Comparison of ENCODE assay signal across 7 mouse cellular contexts in the genomic region with DNA sequence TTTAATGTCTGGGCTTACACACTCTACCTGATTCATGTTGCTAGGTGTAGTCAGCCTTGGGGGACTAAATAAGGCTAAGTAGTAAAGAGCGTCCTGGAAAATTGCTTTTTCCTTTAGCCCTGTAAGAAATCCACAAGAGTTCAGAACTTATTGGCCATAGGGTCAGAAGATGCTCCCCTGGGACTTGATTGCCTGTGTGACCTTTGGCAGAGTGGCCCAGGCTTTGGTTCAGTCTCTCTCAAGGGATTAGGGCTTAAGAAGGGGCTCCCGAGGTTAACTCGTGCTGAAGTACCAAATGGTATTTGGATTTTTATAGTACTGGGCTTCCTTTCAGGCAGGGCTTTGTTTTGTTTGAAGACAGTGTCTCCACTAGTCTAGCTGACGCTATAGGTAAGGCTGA. TPM values are rescaled to one million over a fixed set of nuclear protein-coding genes. Genes with fewer than 3 reads are reported as not detected.
DNase-seq lines count a peak whose midpoint lies in the region; ATAC-seq and TF ChIP-seq lines count a peak whose summit lies in the region.

No protein-coding gene starts in this region.

- TF ChIP-seq EP300 in liver, postnatal 0 days (IDR thresholded peaks at IDR 0.05; ENCODE audit: low read depth): no peak

- H3K36me3 ChIP-seq in hindbrain, embryonic 13.5 days: peaks cover 28% of the 10 kb centered on the region
- peaks cover 35% of the 10 kb centered on the region for H3K36me3 ChIP-seq in hindbrain, embryonic 10.5 days
- H3K36me3 ChIP-seq in forebrain, embryonic 15.5 days: peaks cover 13% of the 10 kb centered on the region
- peaks cover 20% of the 10 kb centered on the region for H3K36me3 ChIP-seq in liver, postnatal 0 days (replicated peaks; ENCODE audit: insufficient read depth, low read length)

- no peak for TF ChIP-seq CTCF in bone marrow macrophage, adult 2 months (IDR thresholded peaks at IDR 0.05; ENCODE audit: low read depth, low read length)
- no peak for TF ChIP-seq CTCF in liver, postnatal 0 days (IDR thresholded peaks at IDR 0.05; ENCODE audit: low read depth)

- peak overlapping the region; percentile 97; the same call in 1 of the 2 replicates for H3K4me3 ChIP-seq in hindbrain, embryonic 13.5 days
- H3K4me3 ChIP-seq in hindbrain, embryonic 10.5 days: no peak overlapping the region
- peak overlapping the region; percentile 27 for H3K4me3 ChIP-seq in bone marrow macrophage, adult 2 months (ENCODE audit: insufficient read depth, low read length)
- no peak overlapping the region for H3K4me3 ChIP-seq in forebrain, embryonic 15.5 days
- peak overlapping the region; percentile 88 for H3K4me3 ChIP-seq in liver, postnatal 0 days (ENCODE audit: low read depth, low read length)

- H3K4me2 ChIP-seq in hindbrain, embryonic 13.5 days: peak overlapping the region; percentile 84
- 0 out of 2 replicates have a peak overlapping the region, but pooled peaks have one; percentile 97 for H3K4me2 ChIP-seq in forebrain, embryonic 15.5 days (replicated peaks)
- peak overlapping the region; percentile 96 for H3K4me2 ChIP-seq in liver, postnatal 0 days (ENCODE audit: low read depth, low read length)

- TF ChIP-seq POLR2A in bone marrow macrophage, adult 2 months (IDR thresholded peaks at IDR 0.05; ENCODE audit: borderline replicate concordance, low read depth, low read length): no peak

- H3K27me3 ChIP-seq in hindbrain, embryonic 13.5 days: no peaks in the 10 kb centered on the region
- H3K27me3 ChIP-seq in hindbrain, embryonic 10.5 days (ENCODE audit: insufficient read depth, poor library complexity, severe bottlenecking): no peaks in the 10 kb centered on the region
- no peaks in the 10 kb centered on the region for H3K27me3 ChIP-seq in forebrain, embryonic 15.5 days
- H3K27me3 ChIP-seq in liver, postnatal 0 days (ENCODE audit: insufficient read depth, low read length): no peaks in the 10 kb centered on the region

- peaks cover 20% of the 10 kb centered on the region for H3K4me1 ChIP-seq in hindbrain, embryonic 13.5 days (replicated peaks)
- peaks cover 17% of the 10 kb centered on the region for H3K4me1 ChIP-seq in hindbrain, embryonic 10.5 days (replicated peaks)
- H3K4me1 ChIP-seq in bone marrow macrophage, adult 2 months (ENCODE audit: control insufficient read depth, insufficient read depth, low read length): peaks cover 14% of the 10 kb centered on the region
- peaks cover 23% of the 10 kb centered on the region for H3K4me1 ChIP-seq in forebrain, embryonic 15.5 days
- peaks cover 21% of the 10 kb centered on the region for H3K4me1 ChIP-seq in liver, postnatal 0 days (ENCODE audit: insufficient read depth)

- no peak for DNase-seq in hindbrain, embryonic 10.5 days (ENCODE audit: low spot score)
- no peak for DNase-seq in liver, postnatal 0 days
- no peak for DNase-seq in lung, postnatal 14 days
- no peak for DNase-seq in ovary, postnatal 10 days (ENCODE audit: low spot score)

- H3K9me3 ChIP-seq in hindbrain, embryonic 13.5 days: no peaks in the 10 kb centered on the region
- no peaks in the 10 kb centered on the region for H3K9me3 ChIP-seq in hindbrain, embryonic 10.5 days
- H3K9me3 ChIP-seq in forebrain, embryonic 15.5 days: no peaks in the 10 kb centered on the region
- no peaks in the 10 kb centered on the region for H3K9me3 ChIP-seq in liver, postnatal 0 days (ENCODE audit: low read length)

- ATAC-seq in hindbrain, embryonic 13.5 days (ENCODE audit: low FRiP score): no peak
- ATAC-seq in forebrain, embryonic 15.5 days (replicated peaks): no peak
- no peak for ATAC-seq in liver, postnatal 0 days

- 80% methylated on average over 4 of the region's 4 CpGs for WGBS in hindbrain, embryonic 13.5 days
- WGBS in hindbrain, embryonic 10.5 days: 71% methylated on average over 4 of the region's 4 CpGs
- WGBS in forebrain, embryonic 15.5 days: 63% methylated on average over 4 of the region's 4 CpGs
- WGBS in liver, postnatal 0 days (ENCODE audit: insufficient replicate concordance): 76% methylated on average over 4 of the region's 4 CpGs

- no peak overlapping the region for H3K9ac ChIP-seq in hindbrain, embryonic 13.5 days
- H3K9ac ChIP-seq in forebrain, embryonic 15.5 days (replicated peaks): no peak overlapping the region
- peak overlapping the region; percentile 84 for H3K9ac ChIP-seq in liver, postnatal 0 days (replicated peaks)

- no peak overlapping the region for H3K27ac ChIP-seq in hindbrain, embryonic 13.5 days
- no peak overlapping the region for H3K27ac ChIP-seq in hindbrain, embryonic 10.5 days
- H3K27ac ChIP-seq in bone marrow macrophage, adult 2 months (ENCODE audit: insufficient read depth, low read depth, low read length): no peak overlapping the region
- no peak overlapping the region for H3K27ac ChIP-seq in forebrain, embryonic 15.5 days (replicated peaks)
- H3K27ac ChIP-seq in liver, postnatal 0 days (ENCODE audit: low read depth): no peak overlapping the region

RNA-seq across cellular contexts. Expression of a gene that starts 1.7 kb away (rescaled TPM):
- polyA plus RNA-seq in hindbrain, embryonic 13.5 days (2015; fragmentation: Nextera tagmentation; extraction: Ambion mirVana): 122 and 126 TPM in 2 replicates
- 108 and 117 TPM in 2 replicates for polyA plus RNA-seq in hindbrain, embryonic 10.5 days (2016; fragmentation: Nextera tagmentation; extraction: Ambion mirVana)
- polyA plus RNA-seq in bone marrow macrophage, adult 2 months (2012; ENCODE audit: insufficient read depth, insufficient read length, missing spikeins): 15.1 and 19.2 TPM in 2 replicates
- polyA plus RNA-seq in forebrain, embryonic 15.5 days (2015; fragmentation: Nextera tagmentation; extraction: Ambion mirVana): 139 and 143 TPM in 2 replicates
- polyA plus RNA-seq in liver, postnatal 0 days (2015; fragmentation: Nextera tagmentation; extraction: Ambion mirVana): 74.6 and 79.2 TPM in 2 replicates

RNA-seq across cellular contexts. Expression of a gene that starts 27.8 kb away (rescaled TPM):
- polyA plus RNA-seq in hindbrain, embryonic 13.5 days (2015; fragmentation: Nextera tagmentation; extraction: Ambion mirVana): 42.4 and 45.2 TPM in 2 replicates
- polyA plus RNA-seq in hindbrain, embryonic 10.5 days (2016; fragmentation: Nextera tagmentation; extraction: Ambion mirVana): 13.4 and 17.2 TPM in 2 replicates
- polyA plus RNA-seq in bone marrow macrophage, adult 2 months (2012; ENCODE audit: insufficient read depth, insufficient read length, missing spikeins): 14.4 and 14.6 TPM in 2 replicates
- polyA plus RNA-seq in forebrain, embryonic 15.5 days (2015; fragmentation: Nextera tagmentation; extraction: Ambion mirVana): 40.6 and 41.4 TPM in 2 replicates
- polyA plus RNA-seq in liver, postnatal 0 days (2015; fragmentation: Nextera tagmentation; extraction: Ambion mirVana): 0.99 and 1.3 TPM in 2 replicates

RNA-seq across cellular contexts. Expression of a gene that starts 49.1 kb away (rescaled TPM):
- 0.08 TPM in 1 of 2 replicates, not detected in the other for polyA plus RNA-seq in hindbrain, embryonic 13.5 days (2015; fragmentation: Nextera tagmentation; extraction: Ambion mirVana)
- not detected in 2 replicates for polyA plus RNA-seq in hindbrain, embryonic 10.5 days (2016; fragmentation: Nextera tagmentation; extraction: Ambion mirVana)
- polyA plus RNA-seq in bone marrow macrophage, adult 2 months (2012; ENCODE audit: insufficient read depth, insufficient read length, missing spikeins): not detected in 2 replicates
- 0.15 and 0.22 TPM in 2 replicates for polyA plus RNA-seq in forebrain, embryonic 15.5 days (2015; fragmentation: Nextera tagmentation; extraction: Ambion mirVana)
- not detected in 2 replicates for polyA plus RNA-seq in liver, postnatal 0 days (2015; fragmentation: Nextera tagmentation; extraction: Ambion mirVana)

Comparison
In these comparisons a context has a peak if more than half of its experiments do, and no peak if none do; other contexts are left out.
1. H3K4me3 ChIP-seq: peak in hindbrain, embryonic 13.5 days (single experiment), bone marrow macrophage, adult 2 months (single experiment) and liver, postnatal 0 days (single experiment); none in hindbrain, embryonic 10.5 days (single experiment) and forebrain, embryonic 15.5 days (single experiment).
2. Peak in every context shown above with its lines, with median percentiles within 50 percentile points of each other: H3K4me2 ChIP-seq.